Mouse (Mus musculus): Measurements from ENCODE around the gene Gm49380.

- TF ChIP-seq ZC3H11A (IDR thresholded peaks at IDR 0.05; ENCODE audit: low read depth, low read length) (no peak), CTCF (IDR thresholded peaks at IDR 0.05 in 2 of 3, conservative IDR thresholded peaks at IDR 0.05 in 1 of 3; ENCODE audit: control insufficient read depth in 1 of 3, insufficient read depth in 1 of 3, low read depth in 2 of 3, low read length in 3 of 3, poor library complexity in 1 of 3, severe bottlenecking in 1 of 3) (no peak), ZKSCAN1 (IDR thresholded peaks at IDR 0.05; ENCODE audit: low read depth, low read length) (no peak), ETS1 (IDR thresholded peaks at IDR 0.05; ENCODE audit: low read depth, low read length) (no peak), POLR2A (IDR thresholded peaks at IDR 0.05; ENCODE audit: control insufficient read depth in 1 of 2, insufficient read depth in 1 of 2, low read depth in 1 of 2, low read length in 2 of 2, poor library complexity in 1 of 2) (no peak), CHD2 (IDR thresholded peaks at IDR 0.05; ENCODE audit: low read length) (no peak), SIN3A (IDR thresholded peaks at IDR 0.05; ENCODE audit: low read length) (no peak), NRF1 (IDR thresholded peaks at IDR 0.05; ENCODE audit: insufficient read depth, low read depth, low read length, poor library complexity, severe bottlenecking) (no peak), TAL1 (IDR thresholded peaks at IDR 0.05; ENCODE audit: low read length) (no peak), ZNF384 (IDR thresholded peaks at IDR 0.05; ENCODE audit: low read depth, low read length) (no peak), MAX (IDR thresholded peaks at IDR 0.05; ENCODE audit: low read length) (no peak), ZMIZ1 (IDR thresholded peaks at IDR 0.05; ENCODE audit: low read depth, low read length) (no peak)
These were observed 54.7 kb downstream of the Gm49380 start for GRCm38 (mm10) chr9:44058606-44059005.
